Mouse (Mus musculus) effector memory CD4-positive, alpha-beta T cell, adult 5 months (primary cell): Measurements from ENCODE around the gene Klrc1. TPM values are rescaled to one million over a fixed set of nuclear protein-coding genes. Genes with fewer than 3 reads are reported as not detected.

Experiments
- polyA plus RNA-seq: library from polyadenylated mRNA; unstranded; fragments of 100-300 nt; shearing (Covaris generic); gene quantifications from one replicate; pipeline ENCODE4 v1.2.1, GENCODE M21; 2017

Klrc1 gene
- 104 TPM for polyA plus RNA-seq

GRCm38 (mm10) chr6:129678873-129679272, at the start of gene Klrc1:
Gene Klrc1 (minus strand): TSS chr6:129678973.

GRCm38 (mm10) chr6:129717032-129717431, 38.3 kb upstream of the Klrc1 start, which contains the start of gene Klri1:
Gene Klri1 (minus strand): TSS chr6:129717132.

GRCm38 (mm10) chr6:129660589-129660988, 18.2 kb downstream of the Klrc1 start, which contains the start of gene Klrc2:
Gene Klrc2 (minus strand): TSS chr6:129660689.

GRCm38 (mm10) chr6:129643237-129643636, 35.5 kb downstream of the Klrc1 start, which contains the start of gene Klrc3:
Gene Klrc3 (minus strand): TSS chr6:129643337.

GRCm38 (mm10) chr6:129623735-129624134, 55.0 kb downstream of the Klrc1 start, which contains the start of gene Klrk1:
Gene Klrk1 (minus strand): TSS chr6:129623864.

Other genes starting within 250 kb of the Klrc1 start
- gene Clec1a, start 227.0 kb downstream of the Klrc1 start, polyA plus RNA-seq = not detected
- gene Olr1, start 171.8 kb downstream of the Klrc1 start, polyA plus RNA-seq = 0.10 TPM
- gene Tmem52b, start 166.4 kb downstream of the Klrc1 start, polyA plus RNA-seq = not detected
- gene Gabarapl1, start 145.8 kb downstream of the Klrc1 start, polyA plus RNA-seq = 33.1 TPM
- 0.51 TPM for gene Klre1, start 101.1 kb downstream of the Klrc1 start, polyA plus RNA-seq
- gene Klrd1, start 87.2 kb downstream of the Klrc1 start, polyA plus RNA-seq = 29.8 TPM
- gene Klrk1, start 55.1 kb downstream of the Klrc1 start, polyA plus RNA-seq = 82.6 TPM
- not detected for gene Klrc3, start 35.6 kb downstream of the Klrc1 start, polyA plus RNA-seq
- 5.6 TPM for gene Klrc2, start 18.3 kb downstream of the Klrc1 start, polyA plus RNA-seq
- gene Klri1, start 38.2 kb upstream of the Klrc1 start, polyA plus RNA-seq = not detected
- 0.31 TPM for gene Klri2, start 61.5 kb upstream of the Klrc1 start, polyA plus RNA-seq
- not detected for gene Gm156, start 105.3 kb upstream of the Klrc1 start, polyA plus RNA-seq
- gene Gm17631, start 183.7 kb upstream of the Klrc1 start, polyA plus RNA-seq = not detected
- not detected for gene Klra17, start 197.7 kb upstream of the Klrc1 start, polyA plus RNA-seq
- gene Klra5, start 238.7 kb upstream of the Klrc1 start, polyA plus RNA-seq = not detected